Mouse (Mus musculus) C2C12 (cell line): Measurements from ENCODE around the gene Optn.

Experiments
- CEBPB ChIP-seq: IDR thresholded peaks from one replicate; pipeline ENCODE4 v1.6.1; 2011; ENCODE audit warnings: low read depth, mild to moderate bottlenecking, control low read depth, moderate library complexity
- CTCF ChIP-seq: IDR thresholded peaks from one replicate; pipeline ENCODE4 v1.5.1; 2011; ENCODE audit not compliant: control insufficient read depth, insufficient read depth, insufficient read length
- MAX ChIP-seq: IDR thresholded peaks from one replicate; pipeline ENCODE4 v1.6.1; 2011; ENCODE audit warnings: mild to moderate bottlenecking, control low read depth
- MYOG ChIP-seq: IDR thresholded peaks from one replicate; pipeline ENCODE4 v1.6.1; 2011; ENCODE audit not compliant: control insufficient read depth, insufficient read length; ENCODE audit errors: extremely low read depth

DNA sequence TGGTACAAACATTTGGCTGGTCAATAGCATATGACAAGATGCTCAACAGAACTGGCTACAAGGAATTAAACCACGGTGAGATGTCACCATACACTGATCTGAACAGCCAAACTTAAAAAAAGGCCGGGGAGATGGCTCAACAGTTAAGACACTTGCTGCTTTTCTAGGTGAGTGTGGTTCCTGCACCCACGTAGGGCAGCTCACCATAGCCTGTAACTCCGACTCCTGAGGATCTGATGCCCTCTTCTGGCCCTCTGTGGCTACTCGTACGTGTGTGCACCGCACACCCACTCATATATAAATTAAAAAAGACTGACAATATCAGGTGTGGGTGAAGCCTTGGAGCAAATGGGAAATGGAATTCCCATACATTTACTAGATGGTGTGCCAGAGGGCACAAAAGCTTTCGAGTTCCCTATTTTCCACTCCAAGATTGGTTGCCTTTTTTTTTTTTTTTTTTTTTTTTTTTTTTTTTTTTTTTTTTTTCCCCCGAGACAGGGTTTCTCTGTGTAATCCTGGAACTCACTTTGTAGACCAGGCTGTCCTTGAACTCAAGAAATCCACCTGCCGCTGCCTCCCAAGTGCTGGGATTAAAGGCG lies 74.9 kb downstream of the Optn start:
- TF ChIP-seq CTCF (no peak), CEBPB (no peak), MAX (no peak), MYOG (no peak)
